Mouse (Mus musculus): ENCODE data around the gene Gm9513. TPM values are rescaled to one million over a fixed set of nuclear protein-coding genes. Genes with fewer than 3 reads are reported as not detected.

Gm9513 gene
- polyA plus RNA-seq (2012; rRNA removed): not detected in 2 replicates

GRCm38 (mm10) chr9:36475338-36475737 lies at the start of gene Gm9513:
TSS of gene Gm9513 (plus strand) at chr9:36475638.
- TF ChIP-seq CTCF (IDR thresholded peaks at IDR 0.05; ENCODE audit: extremely low read depth, insufficient read depth, low read length): no peak
- no peak for TF ChIP-seq POLR2A (IDR thresholded peaks at IDR 0.05; ENCODE audit: extremely low read depth, insufficient read depth, low read length)
- H3K4me1 ChIP-seq (ENCODE audit: control insufficient read depth, insufficient read depth, low read length): no peaks in the 10 kb centered on the region
- no peak within 1 kb of the TSS for H3K27ac ChIP-seq (ENCODE audit: insufficient read depth, low read length)
- no peak within 1 kb of the TSS for H3K4me3 ChIP-seq (ENCODE audit: insufficient read depth, low read length)

- H3K27ac ChIP-seq (ENCODE audit: insufficient read depth, low read length): no peak within 1 kb of the TSS
- H3K4me3 ChIP-seq (ENCODE audit: insufficient read depth, low read length): no peak within 1 kb of the TSS
- H3K4me1 ChIP-seq (ENCODE audit: control insufficient read depth, insufficient read depth, low read length): no peaks in the 10 kb centered on the region
- TF ChIP-seq CTCF (IDR thresholded peaks at IDR 0.05; ENCODE audit: extremely low read depth, insufficient read depth, low read length) (no peak), POLR2A (IDR thresholded peaks at IDR 0.05; ENCODE audit: extremely low read depth, insufficient read depth, low read length) (no peak)
These were observed 43.9 kb upstream of the Gm9513 start, which contains the start of gene Gm7257 for GRCm38 (mm10) chr9:36431584-36431983. TSS of gene Gm7257 (plus strand) at chr9:36431884.

- TF ChIP-seq POLR2A (IDR thresholded peaks at IDR 0.05; ENCODE audit: extremely low read depth, insufficient read depth, low read length) (no peak), CTCF (IDR thresholded peaks at IDR 0.05; ENCODE audit: extremely low read depth, insufficient read depth, low read length) (no peak)
- no peak overlapping the region for H3K4me3 ChIP-seq (ENCODE audit: insufficient read depth, low read length)
- H3K27ac ChIP-seq (ENCODE audit: insufficient read depth, low read length): no peak overlapping the region
- H3K4me1 ChIP-seq (ENCODE audit: control insufficient read depth, insufficient read depth, low read length): no peaks in the 10 kb centered on the region
These were observed 40.2 kb upstream of the Gm9513 start for GRCm38 (mm10) chr9:36435051-36435764.

- no peak overlapping the region for H3K27ac ChIP-seq (ENCODE audit: insufficient read depth, low read length)
- no peak for TF ChIP-seq POLR2A (IDR thresholded peaks at IDR 0.05; ENCODE audit: extremely low read depth, insufficient read depth, low read length)
- no peak for TF ChIP-seq CTCF (IDR thresholded peaks at IDR 0.05; ENCODE audit: extremely low read depth, insufficient read depth, low read length)
- H3K4me3 ChIP-seq (ENCODE audit: insufficient read depth, low read length): no peak overlapping the region
- no peaks in the 10 kb centered on the region for H3K4me1 ChIP-seq (ENCODE audit: control insufficient read depth, insufficient read depth, low read length)
These were observed 19.2 kb downstream of the Gm9513 start for GRCm38 (mm10) chr9:36494501-36495220.

GRCm38 (mm10) chr9:36495824-36496223 lies 20.4 kb downstream of the Gm9513 start:
- TF ChIP-seq CTCF (IDR thresholded peaks at IDR 0.05; ENCODE audit: extremely low read depth, insufficient read depth, low read length) (no peak), POLR2A (IDR thresholded peaks at IDR 0.05; ENCODE audit: extremely low read depth, insufficient read depth, low read length) (no peak)
- H3K4me1 ChIP-seq (ENCODE audit: control insufficient read depth, insufficient read depth, low read length): no peaks in the 10 kb centered on the region

GRCm38 (mm10) chr9:36504211-36504610 lies 28.8 kb downstream of the Gm9513 start:
- H3K4me3 ChIP-seq (ENCODE audit: insufficient read depth, low read length): no peak overlapping the region
- H3K27ac ChIP-seq (ENCODE audit: insufficient read depth, low read length): no peak overlapping the region
- TF ChIP-seq CTCF (IDR thresholded peaks at IDR 0.05; ENCODE audit: extremely low read depth, insufficient read depth, low read length): no peak
- no peak for TF ChIP-seq POLR2A (IDR thresholded peaks at IDR 0.05; ENCODE audit: extremely low read depth, insufficient read depth, low read length)
- no peaks in the 10 kb centered on the region for H3K4me1 ChIP-seq (ENCODE audit: control insufficient read depth, insufficient read depth, low read length)

More at GRCm38 (mm10) chr9:36495824-36496223, 20.4 kb downstream of the Gm9513 start:
- H3K4me3 ChIP-seq (ENCODE audit: insufficient read depth, low read length): no peak overlapping the region
- no peak overlapping the region for H3K27ac ChIP-seq (ENCODE audit: insufficient read depth, low read length)

Other genes with a start within 250 kb of the Gm9513 start
- not detected in 2 replicates for gene Gm7257, start 43.8 kb upstream of the Gm9513 start, polyA plus RNA-seq (2012; rRNA removed)
- not detected in 2 replicates for gene Gm5615, start 66.3 kb downstream of the Gm9513 start, polyA plus RNA-seq (2012; rRNA removed)
- not detected in 2 replicates for gene Gm17689, start 107.0 kb downstream of the Gm9513 start, polyA plus RNA-seq (2012; rRNA removed)
- not detected in 2 replicates for gene A630095E13Rik, start 167.7 kb downstream of the Gm9513 start, polyA plus RNA-seq (2012; rRNA removed)
- gene Acrv1, start 217.6 kb downstream of the Gm9513 start, polyA plus RNA-seq (2012; rRNA removed): not detected in 2 replicates

Measured in cortical plate, adult 2 months (tissue).